Mouse (Mus musculus) liver, embryonic 14 days (tissue): Measurements from ENCODE around the gene Gm17349. TPM values are rescaled to one million over a fixed set of nuclear protein-coding genes. Genes with fewer than 3 reads are reported as not detected.

Experiments
- polyA plus RNA-seq: library from polyadenylated mRNA; depleted of rRNA; stranded (reverse); fragments of >200 nt; gene quantifications from 2 replicates; pipeline ENCODE4 v1.2.3, GENCODE M21; 2012; rRNA removed

Gm17349 gene
- 0.41 TPM in 1 of 2 replicates, not detected in the other for polyA plus RNA-seq

DNA sequence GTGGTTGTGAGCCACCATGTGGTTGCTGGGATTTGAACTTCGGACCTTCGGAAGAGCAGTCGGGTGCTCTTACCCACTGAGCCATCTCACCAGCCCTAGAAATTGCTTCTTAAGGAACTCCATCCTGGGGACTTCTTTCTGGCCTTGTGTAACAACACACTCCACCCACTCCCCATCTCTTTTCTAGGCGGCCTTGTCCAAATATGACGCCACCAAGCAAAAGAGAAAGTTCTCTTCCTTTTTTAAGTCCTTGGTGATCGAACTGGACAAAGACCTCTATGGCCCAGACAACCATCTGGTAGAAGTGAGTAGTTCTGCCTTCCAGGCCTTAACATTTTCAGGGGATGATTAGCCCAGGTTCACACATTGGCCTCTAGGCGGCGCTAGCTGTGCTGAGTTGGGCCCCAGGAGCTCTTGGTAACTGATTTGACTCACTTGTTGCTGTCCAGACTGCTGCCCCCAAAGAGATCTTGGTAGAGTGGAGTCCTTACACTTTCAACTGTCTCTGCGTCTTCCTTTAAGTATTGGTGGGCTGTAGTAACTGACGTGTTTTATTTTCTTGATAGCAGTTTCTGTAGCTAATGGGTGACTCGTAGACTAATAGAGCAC lies at the start of gene Gm17349:
Gm17349 (minus strand) TSS at position 51 of the 609 bp plus-strand sequence.

DNA sequence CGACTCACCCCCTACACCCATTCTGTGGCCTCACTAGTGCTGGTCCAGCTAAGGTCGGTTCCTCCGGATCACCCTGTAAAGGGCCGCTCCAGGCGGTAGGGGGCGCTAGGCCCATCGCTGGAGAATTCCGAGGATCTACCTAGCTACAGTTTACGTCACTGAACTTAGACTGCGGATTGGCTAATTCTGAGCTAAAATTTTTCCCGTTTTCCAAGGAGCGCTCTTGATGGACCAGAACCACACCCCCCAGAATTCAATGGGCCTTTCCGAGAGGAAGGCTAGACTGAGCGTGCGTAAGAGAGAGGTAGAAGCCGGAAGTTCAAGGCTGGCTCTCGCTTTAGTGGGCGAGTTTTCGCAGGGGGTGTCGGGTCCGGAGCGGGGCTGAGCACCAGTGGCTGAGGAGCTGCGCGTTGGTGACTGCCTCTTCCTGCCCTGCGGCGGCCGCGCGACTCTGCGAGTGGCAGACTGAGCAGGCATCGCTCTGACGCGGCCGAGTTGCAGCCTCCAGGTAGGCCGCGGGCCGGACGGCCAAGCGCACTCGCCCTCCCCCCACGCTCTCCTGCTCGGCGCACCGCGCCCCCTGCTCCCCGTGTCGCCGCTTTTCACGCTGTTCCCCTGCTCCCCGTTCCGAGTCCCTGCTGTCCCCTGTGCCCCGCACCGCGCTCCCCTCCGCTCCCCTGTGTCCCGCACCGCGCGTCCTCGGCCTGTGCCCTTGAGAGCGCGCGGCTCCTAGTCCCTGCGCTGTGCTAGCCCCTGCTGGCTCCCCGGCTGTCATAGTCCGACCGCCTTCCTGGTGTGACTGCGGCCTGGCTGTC lies 20.3 kb upstream of the Gm17349 start, which contains the start of gene Cox14:
Cox14 (plus strand) TSS at position 278 of the 815 bp plus-strand sequence.

DNA sequence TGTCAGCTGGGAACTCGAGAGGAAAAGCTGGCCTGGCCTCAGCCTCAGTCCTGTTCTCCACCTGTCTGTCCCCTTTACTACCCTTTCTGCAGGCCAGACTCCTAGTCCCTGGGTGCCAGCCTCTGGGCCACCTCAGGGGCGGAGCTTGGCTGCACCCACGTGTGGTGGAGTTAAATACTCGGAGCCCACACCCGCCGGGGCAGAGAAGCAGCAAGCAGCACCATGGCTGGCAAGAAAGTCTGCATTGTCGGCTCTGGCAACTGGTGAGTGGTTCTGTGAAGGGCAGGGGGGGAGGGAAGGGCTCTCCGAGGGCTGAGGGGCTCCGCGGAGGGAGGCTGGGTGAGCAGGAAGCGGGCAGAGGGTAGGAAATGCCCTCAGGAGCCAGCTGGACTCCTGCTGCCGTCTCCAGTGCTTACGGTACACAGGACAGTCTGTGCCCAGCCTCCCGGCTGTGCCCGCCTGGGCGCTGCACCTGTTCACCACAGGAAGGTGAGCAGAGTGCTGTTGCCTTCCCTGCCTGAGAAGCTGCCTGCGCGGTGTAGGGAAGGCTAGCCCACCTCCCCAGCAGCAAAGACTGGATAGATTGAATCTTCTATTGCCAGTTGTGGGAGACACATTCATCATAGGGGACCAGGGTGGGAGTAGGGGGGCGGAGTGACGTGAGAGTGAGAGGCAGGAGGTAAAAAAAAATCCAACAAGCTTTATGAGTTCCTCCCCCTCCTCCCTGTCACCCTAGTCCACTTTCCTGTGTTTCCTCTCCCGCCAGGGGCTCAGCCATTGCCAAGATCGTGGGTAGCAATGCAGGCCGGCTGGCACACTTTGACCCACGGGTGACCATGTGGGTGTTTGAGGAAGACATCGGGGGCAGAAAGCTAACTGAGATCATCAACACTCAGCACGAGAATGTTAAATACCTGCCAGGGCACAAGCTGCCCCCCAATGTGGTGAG lies 12.4 kb upstream of the Gm17349 start, which contains the start of gene Gpd1:
Gpd1 (plus strand) TSS at position 130 of the 949 bp plus-strand sequence.

GRCm38 (mm10) chr15:99701999-99702900 lies 3.0 kb downstream of the Gm17349 start, which contains the start of gene Smarcd1:
Gene Smarcd1 (plus strand): TSS chr15:99702129.

DNA sequence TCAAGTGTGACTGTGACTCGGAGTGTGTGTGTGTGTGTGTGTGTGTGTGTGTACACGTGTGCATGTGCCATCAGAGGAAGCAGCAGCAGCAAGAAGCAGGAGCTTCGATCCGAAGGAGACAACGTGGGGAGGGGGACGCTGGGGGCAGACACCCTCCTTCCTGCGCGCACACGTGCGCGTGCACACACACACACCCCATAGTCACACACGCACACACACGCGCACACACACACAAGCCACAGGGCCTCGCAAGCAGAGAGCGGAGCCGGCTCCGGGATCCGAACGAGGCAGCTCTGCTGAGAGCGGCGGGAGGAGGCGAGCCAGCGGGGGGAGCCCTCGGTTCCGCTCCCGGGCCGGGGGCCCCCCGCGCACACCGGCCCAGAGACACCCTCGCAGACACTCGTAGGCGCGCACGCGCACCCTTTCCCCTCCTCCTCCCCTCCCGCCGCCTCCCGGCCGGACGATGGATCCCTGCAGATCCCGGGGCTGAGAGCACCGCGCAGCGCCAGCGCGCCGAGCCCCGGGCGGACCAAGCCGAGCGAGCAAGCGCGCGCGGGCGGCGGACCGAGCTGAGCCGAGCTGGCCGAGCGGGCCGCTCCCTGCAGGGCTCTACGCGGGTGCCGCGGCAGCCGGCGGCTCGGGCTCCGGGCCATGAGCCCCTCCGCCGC lies 35.0 kb downstream of the Gm17349 start, which contains the start of gene Asic1:
Asic1 (plus strand) TSS at position 215 of the 668 bp plus-strand sequence.

Other genes with a start within 250 kb of the Gm17349 start
- 0.70 and 0.80 TPM in 2 replicates for gene Nckap5l, start 247.7 kb downstream of the Gm17349 start, polyA plus RNA-seq
- 2.8 and 3.0 TPM in 2 replicates for gene Bcdin3d, start 230.8 kb downstream of the Gm17349 start, polyA plus RNA-seq
- gene Faim2, start 177.3 kb downstream of the Gm17349 start, polyA plus RNA-seq, result 0.02 TPM in 1 of 2 replicates, not detected in the other
- not detected in 2 replicates for gene Aqp2, start 126.4 kb downstream of the Gm17349 start, polyA plus RNA-seq
- 0.05 and 0.06 TPM in 2 replicates for gene Aqp5, start 114.7 kb downstream of the Gm17349 start, polyA plus RNA-seq
- not detected in 2 replicates for gene Aqp6, start 104.1 kb downstream of the Gm17349 start, polyA plus RNA-seq
- 51.8 and 58.7 TPM in 2 replicates for gene Racgap1, start 53.8 kb downstream of the Gm17349 start, polyA plus RNA-seq
- gene Asic1, start 35.1 kb downstream of the Gm17349 start, polyA plus RNA-seq, result 0.13 and 0.23 TPM in 2 replicates
- gene Smarcd1, start 3.4 kb downstream of the Gm17349 start, polyA plus RNA-seq, result 6.2 and 7.0 TPM in 2 replicates
- gene Gpd1, start 12.0 kb upstream of the Gm17349 start, polyA plus RNA-seq, result 7.7 and 8.5 TPM in 2 replicates
- gene Cox14, start 20.1 kb upstream of the Gm17349 start, polyA plus RNA-seq, result 62.4 and 63.3 TPM in 2 replicates
- gene Cers5, start 67.4 kb upstream of the Gm17349 start, polyA plus RNA-seq, result 4.2 and 5.6 TPM in 2 replicates
- 5.5 and 5.8 TPM in 2 replicates for gene Lima1, start 170.0 kb upstream of the Gm17349 start, polyA plus RNA-seq